Mouse (Mus musculus) heart, embryonic 13.5 days (tissue): ENCODE measurements around the gene Hspa4. TPM values are rescaled to one million over a fixed set of nuclear protein-coding genes. Genes with fewer than 3 reads are reported as not detected.
"Not testable (repeated sequence)": the region's sequence is repeated elsewhere in the genome, so short reads cannot be mapped to it uniquely, and the experiment has no call there.

Experiments
- ATAC-seq: fragments of 200-750 bp; cut with Nextera tagmentation; 2 replicates; pipeline ENCODE4 v1.8.0; 2017; ENCODE audit warnings: moderate TSS enrichment; ENCODE audit not compliant: insufficient number of reproducible peaks, low FRiP score, low TSS enrichment; ENCODE audit errors: extremely low read depth
- H3K27ac ChIP-seq: fragments of 300-500 bp; sonication (generic); replicated peaks from 2 replicates; pipeline ENCODE4 v1.5.1; 2015; ENCODE audit warnings: moderate library complexity, mild to moderate bottlenecking, inconsistent platforms
- H3K27me3 ChIP-seq: fragments of 300-500 bp; sonication (generic); replicated peaks from 2 replicates; pipeline ENCODE4 v1.6.1; 2015; ENCODE audit warnings: mild to moderate bottlenecking, inconsistent platforms
- H3K36me3 ChIP-seq: fragments of 300-500 bp; sonication (generic); 2 replicates; pipeline ENCODE4 v1.6.1; 2015; ENCODE audit warnings: mild to moderate bottlenecking, inconsistent platforms
- H3K4me1 ChIP-seq: fragments of 300-500 bp; sonication (generic); 2 replicates; pipeline ENCODE4 v1.6.1; 2015; ENCODE audit warnings: inconsistent platforms
- H3K4me2 ChIP-seq: fragments of 300-500 bp; sonication (generic); 2 replicates; pipeline ENCODE4 v1.6.1; 2015; ENCODE audit warnings: inconsistent platforms, mild to moderate bottlenecking, moderate library complexity
- H3K4me3 ChIP-seq: fragments of 300-500 bp; sonication (generic); 2 replicates; pipeline ENCODE4 v1.5.1; 2015; ENCODE audit warnings: moderate library complexity, mild to moderate bottlenecking, inconsistent platforms
- H3K9ac ChIP-seq: fragments of 300-500 bp; sonication (generic); 2 replicates; pipeline ENCODE4 v1.6.1; 2015; ENCODE audit warnings: inconsistent platforms, mild to moderate bottlenecking, moderate library complexity
- H3K9me3 ChIP-seq: fragments of 300-500 bp; sonication (generic); 2 replicates; pipeline ENCODE4 v1.6.1; 2016; ENCODE audit warnings: inconsistent platforms
- WGBS: fragments of 180-500 bp; shearing (Covaris S2); methylation state at CpG from one replicate; pipeline ENCODE4 v1.1.7; 2015; ENCODE audit warnings: mixed read lengths; 5-methylcytosine and 5-hydroxymethylcytosine counted together
- polyA plus RNA-seq: library from polyadenylated mRNA; unstranded; fragments of >200 nt; fragmentation: Nextera tagmentation; extraction: Ambion mirVana; gene quantifications from 2 replicates; pipeline ENCODE4 v1.2.1, GENCODE M21; 2015

Hspa4 gene
- polyA plus RNA-seq, 1 experiment from 2014 or later, result 61.3 TPM

GRCm38 (mm10) chr11:53330325-53330724, 30.1 kb upstream of the Hspa4 start:
- peaks cover 68% of the 10 kb centered on the region for H3K36me3 ChIP-seq
- no peak overlapping the region for H3K4me2 ChIP-seq
- no peak overlapping the region for H3K9ac ChIP-seq
- H3K9me3 ChIP-seq, result no peaks in the 10 kb centered on the region
- peaks cover 5% of the 10 kb centered on the region for H3K4me1 ChIP-seq
- WGBS, result 61% methylated on average over 7 of the region's 7 CpGs
- H3K4me3 ChIP-seq, result no peak overlapping the region
- no peaks in the 10 kb centered on the region for H3K27me3 ChIP-seq
- no peak for ATAC-seq
- no peak overlapping the region for H3K27ac ChIP-seq

GRCm38 (mm10) chr11:53324512-53324968, 24.3 kb upstream of the Hspa4 start, which contains the start of gene Zcchc10:
Zcchc10 (plus strand) TSS chr11:53324679.
- peak within 1 kb of the TSS; percentile 90 for H3K9ac ChIP-seq
- no peaks in the 10 kb centered on the region for H3K27me3 ChIP-seq
- H3K4me1 ChIP-seq, result peaks cover 9% of the 10 kb centered on the region
- peaks cover 27% of the 10 kb centered on the region for H3K36me3 ChIP-seq
- under 1% methylated on average over 21 of the region's 21 CpGs for WGBS
- H3K9me3 ChIP-seq, result no peaks in the 10 kb centered on the region
- peak within 1 kb of the TSS; percentile 79 for H3K4me2 ChIP-seq
- H3K27ac ChIP-seq, result peak within 1 kb of the TSS; percentile 70
- ATAC-seq, result peak; percentile 81
- peak within 1 kb of the TSS; percentile 79 for H3K4me3 ChIP-seq

- not testable (repeated sequence) for H3K4me1 ChIP-seq, H3K9me3 ChIP-seq, H3K4me3 ChIP-seq, ATAC-seq, H3K9ac ChIP-seq, H3K27ac ChIP-seq, H3K27me3 ChIP-seq, H3K4me2 ChIP-seq, H3K36me3 ChIP-seq
- WGBS, result 87% methylated on average over 13 of the region's 13 CpGs
Measured at GRCm38 (mm10) chr11:53319867-53320266, 19.6 kb upstream of the Hspa4 start.

GRCm38 (mm10) chr11:53318568-53318967, 18.3 kb upstream of the Hspa4 start:
- H3K4me2 ChIP-seq, H3K9me3 ChIP-seq, H3K27me3 ChIP-seq, ATAC-seq, H3K27ac ChIP-seq, H3K4me3 ChIP-seq, H3K4me1 ChIP-seq, H3K36me3 ChIP-seq, H3K9ac ChIP-seq: not testable (repeated sequence)
- WGBS, result 83% methylated on average over 3 of the region's 3 CpGs

GRCm38 (mm10) chr11:53318041-53318440, 17.8 kb upstream of the Hspa4 start:
- Histone ChIP-seq H3K4me3 (no peak overlapping the region), H3K36me3 (no peaks in the 10 kb centered on the region), H3K4me1 (peaks cover 10% of the 10 kb centered on the region; the same call in 1 of the 2 replicates), H3K9me3 (no peaks in the 10 kb centered on the region), H3K27ac (no peak overlapping the region), H3K27me3 (no peaks in the 10 kb centered on the region), H3K4me2 (no peak overlapping the region), H3K9ac (no peak overlapping the region)
- WGBS, result 75% methylated on average over 7 of the region's 7 CpGs
- ATAC-seq, result no peak

GRCm38 (mm10) chr11:53316996-53317395, 16.7 kb upstream of the Hspa4 start:
- Histone ChIP-seq H3K9ac (0 out of 2 replicates have a peak overlapping the region, but pooled peaks have one; percentile 33), H3K27me3 (no peaks in the 10 kb centered on the region), H3K9me3 (no peaks in the 10 kb centered on the region), H3K36me3 (no peaks in the 10 kb centered on the region), H3K4me1 (peaks cover 10% of the 10 kb centered on the region; the same call in 1 of the 2 replicates), H3K4me2 (no peak overlapping the region), H3K27ac (no peak overlapping the region), H3K4me3 (no peak overlapping the region)
- 60% methylated on average over 6 of the region's 6 CpGs for WGBS
- ATAC-seq, result no peak

GRCm38 (mm10) chr11:53314770-53315173, 14.5 kb upstream of the Hspa4 start:
- H3K27ac ChIP-seq, result peak overlapping the region; percentile 25
- WGBS, result 18% methylated on average over 1 of the region's 1 CpGs

GRCm38 (mm10) chr11:53312823-53313222, 12.6 kb upstream of the Hspa4 start:
- peaks cover 35% of the 10 kb centered on the region for H3K4me1 ChIP-seq
- ATAC-seq, H3K27me3 ChIP-seq, H3K9me3 ChIP-seq, H3K4me2 ChIP-seq, H3K4me3 ChIP-seq, H3K27ac ChIP-seq, H3K9ac ChIP-seq, H3K36me3 ChIP-seq: not testable (repeated sequence)
- 71% methylated on average over 1 of the region's 1 CpGs for WGBS

More at GRCm38 (mm10) chr11:53314770-53315173, 14.5 kb upstream of the Hspa4 start:
- Histone ChIP-seq H3K4me3 (no peak overlapping the region), H3K9me3 (no peaks in the 10 kb centered on the region), H3K4me2 (no peak overlapping the region), H3K36me3 (no peaks in the 10 kb centered on the region), H3K9ac (no peak overlapping the region), H3K4me1 (peaks cover 19% of the 10 kb centered on the region), H3K27me3 (no peaks in the 10 kb centered on the region)
- ATAC-seq, result no peak

- peaks cover 44% of the 10 kb centered on the region for H3K4me1 ChIP-seq
- no peak for ATAC-seq
Measured at GRCm38 (mm10) chr11:53311385-53311784, 11.1 kb upstream of the Hspa4 start.

GRCm38 (mm10) chr11:53308884-53309310, 8.6 kb upstream of the Hspa4 start:
- Histone ChIP-seq H3K4me3 (no peak overlapping the region), H3K27me3 (no peaks in the 10 kb centered on the region), H3K4me2 (peak overlapping the region; percentile 25; the same call in 1 of the 2 replicates), H3K27ac (peak overlapping the region; percentile 95), H3K36me3 (no peaks in the 10 kb centered on the region), H3K4me1 (peaks cover 41% of the 10 kb centered on the region), H3K9ac (peak overlapping the region; percentile 52), H3K9me3 (no peaks in the 10 kb centered on the region)
- 16% methylated on average over 2 of the region's 2 CpGs for WGBS
- ATAC-seq, result 0 out of 2 replicates have a peak, but pooled peaks have one; percentile 38

More at GRCm38 (mm10) chr11:53311385-53311784, 11.1 kb upstream of the Hspa4 start:
- no peak overlapping the region for H3K4me3 ChIP-seq
- no peaks in the 10 kb centered on the region for H3K9me3 ChIP-seq
- H3K9ac ChIP-seq, result no peak overlapping the region
- H3K27me3 ChIP-seq, result no peaks in the 10 kb centered on the region
- WGBS, result 53% methylated on average over 1 of the region's 1 CpGs
- no peaks in the 10 kb centered on the region for H3K36me3 ChIP-seq
- no peak overlapping the region for H3K4me2 ChIP-seq
- peak overlapping the region; percentile 33; the same call in 1 of the 2 replicates for H3K27ac ChIP-seq

GRCm38 (mm10) chr11:53308251-53308864, 8.1 kb upstream of the Hspa4 start:
- peak overlapping the region; percentile 8; the same call in 1 of the 2 replicates for H3K9ac ChIP-seq

More at GRCm38 (mm10) chr11:53308251-53308864, 8.1 kb upstream of the Hspa4 start:
- Histone ChIP-seq H3K27me3 (no peaks in the 10 kb centered on the region), H3K4me2 (0 out of 2 replicates have a peak overlapping the region, but pooled peaks have one; percentile 5), H3K36me3 (no peaks in the 10 kb centered on the region), H3K4me3 (no peak overlapping the region), H3K4me1 (peaks cover 41% of the 10 kb centered on the region), H3K27ac (peak overlapping the region; percentile 95), H3K9me3 (no peaks in the 10 kb centered on the region)
- 0 out of 2 replicates have a peak, but pooled peaks have one; percentile 61 for ATAC-seq
